Mouse (Mus musculus) heart, postnatal 0 days (tissue): ENCODE data around the gene Cd276. TPM values are rescaled to one million over a fixed set of nuclear protein-coding genes. Genes with fewer than 3 reads are reported as not detected.

Experiments used
- ATAC-seq: fragments of 200-750 bp; cut with Nextera tagmentation; 2 replicates; pipeline ENCODE4 v1.8.0; 2017; ENCODE audit warnings: low read depth, moderate number of reproducible peaks, moderate library complexity; ENCODE audit not compliant: insufficient read depth
- DNase-seq: peaks from one replicate; pipeline ENCODE4 v3.0.0-alpha.2; 2016; ENCODE audit warnings: low spot score
- H3K27ac ChIP-seq: fragments of 300-500 bp; sonication (generic); 2 replicates; pipeline ENCODE4 v1.5.1; 2014; ENCODE audit warnings: low read depth, mild to moderate bottlenecking
- H3K27me3 ChIP-seq: fragments of 300-500 bp; sonication (generic); 2 replicates; pipeline ENCODE4 v1.6.1; 2014; ENCODE audit warnings: low read length, mixed read lengths; ENCODE audit not compliant: control insufficient read depth, insufficient read depth
- H3K36me3 ChIP-seq: fragments of 300-500 bp; sonication (generic); replicated peaks from 2 replicates; pipeline ENCODE4 v1.6.1; 2014; ENCODE audit warnings: low read length, mixed read lengths; ENCODE audit not compliant: control insufficient read depth, insufficient read depth
- H3K4me1 ChIP-seq: fragments of 300-500 bp; sonication (generic); 2 replicates; pipeline ENCODE4 v1.6.1; 2014; ENCODE audit warnings: antibody characterized with exemption; ENCODE audit not compliant: control insufficient read depth, insufficient read depth
- H3K4me2 ChIP-seq: fragments of 300-500 bp; sonication (generic); 2 replicates; pipeline ENCODE4 v1.6.1; 2014; ENCODE audit warnings: low read depth, mild to moderate bottlenecking, low read length, moderate library complexity
- H3K4me3 ChIP-seq: fragments of 300-500 bp; sonication (generic); 2 replicates; pipeline ENCODE4 v1.5.1; 2014; ENCODE audit warnings: low read depth, low read length
- H3K9ac ChIP-seq: fragments of 300-500 bp; sonication (generic); replicated peaks from 2 replicates; pipeline ENCODE4 v1.6.1; 2014; ENCODE audit warnings: low read depth, low read length, mixed read lengths
- H3K9me3 ChIP-seq: fragments of 300-500 bp; sonication (generic); replicated peaks from 2 replicates; pipeline ENCODE4 v1.6.1; 2016; ENCODE audit warnings: low read length; ENCODE audit not compliant: control insufficient read depth
- CTCF ChIP-seq: IDR thresholded peaks from 2 replicates; pipeline ENCODE4 v1.5.1; 2016; ENCODE audit warnings: antibody characterized with exemption, control low read depth, low read depth
- EP300 ChIP-seq: IDR thresholded peaks from 2 replicates; pipeline ENCODE4 v1.6.1; 2016; ENCODE audit warnings: antibody characterized with exemption, low read depth
- WGBS: fragments of 180-500 bp; shearing (Covaris S2); extraction: QIAGEN DNeasy Blood & Tissue Kit; methylation state at CpG from one replicate; pipeline ENCODE4 v1.1.7; 2014; 5-methylcytosine and 5-hydroxymethylcytosine counted together
- polyA plus RNA-seq: library from polyadenylated mRNA; unstranded; fragments of >200 nt; fragmentation: Nextera tagmentation; extraction: Ambion mirVana; gene quantifications from 2 replicates; pipeline ENCODE4 v1.2.1, GENCODE M21; 2015
- total RNA-seq: library from RNA; depleted of rRNA; stranded (reverse); fragments of >200 nt; gene quantifications from 2 replicates; pipeline ENCODE4 v1.2.3, GENCODE M21; 2014; ENCODE audit warnings: low replicate concordance; rRNA removed

Cd276 gene
- total RNA-seq (14.2 and 27.6 TPM in 2 replicates), polyA plus RNA-seq (13.1 and 14.5 TPM in 2 replicates)

GRCm38 (mm10) chr9:58554908-58555684 lies at the start of gene Cd276:
Gene Cd276 (minus strand): TSS chr9:58555437.
- DNase-seq = peak; percentile 74
- Histone ChIP-seq H3K4me1 (peaks cover 16% of the 10 kb centered on the region), H3K4me3 (peak within 1 kb of the TSS; percentile 94), H3K27ac (peak within 1 kb of the TSS; percentile 95), H3K9ac (peak within 1 kb of the TSS; percentile 97), H3K9me3 (no peaks in the 10 kb centered on the region), H3K36me3 (no peaks in the 10 kb centered on the region), H3K27me3 (no peaks in the 10 kb centered on the region), H3K4me2 (peak within 1 kb of the TSS; percentile 95)
- TF ChIP-seq EP300 = no peak
- no peak for TF ChIP-seq CTCF
- under 1% methylated on average over 53 of the region's 68 CpGs for WGBS
- peak; percentile 64 for ATAC-seq

- H3K27ac ChIP-seq = no peak overlapping the region
- H3K27me3 ChIP-seq = no peaks in the 10 kb centered on the region
- H3K4me1 ChIP-seq = peaks cover 14% of the 10 kb centered on the region; the same call in 1 of the 2 replicates
- WGBS = 93% methylated on average over 1 of the region's 1 CpGs
- H3K9ac ChIP-seq = no peak overlapping the region
- TF ChIP-seq EP300 = no peak
- peak; percentile 15; the same call in 1 of the 2 replicates for TF ChIP-seq CTCF
- no peak overlapping the region for H3K4me3 ChIP-seq
- H3K36me3 ChIP-seq = no peaks in the 10 kb centered on the region
- ATAC-seq (no peak), DNase-seq (no peak)
- H3K4me2 ChIP-seq = no peak overlapping the region
- H3K9me3 ChIP-seq = no peaks in the 10 kb centered on the region
These were observed 40.1 kb upstream of the Cd276 start for GRCm38 (mm10) chr9:58595313-58595712.

- DNase-seq (no peak), ATAC-seq (no peak)
- WGBS = 35% methylated on average over 4 of the region's 4 CpGs
- H3K27me3 ChIP-seq = no peaks in the 10 kb centered on the region
- no peak overlapping the region for H3K9ac ChIP-seq
- no peaks in the 10 kb centered on the region for H3K9me3 ChIP-seq
- H3K36me3 ChIP-seq = no peaks in the 10 kb centered on the region
- TF ChIP-seq EP300 (no peak), CTCF (no peak)
- no peak overlapping the region for H3K27ac ChIP-seq
- no peak overlapping the region for H3K4me3 ChIP-seq
- peaks cover 43% of the 10 kb centered on the region; the same call in 1 of the 2 replicates for H3K4me1 ChIP-seq
- no peak overlapping the region for H3K4me2 ChIP-seq
These were observed 33.4 kb upstream of the Cd276 start for GRCm38 (mm10) chr9:58588657-58589056.

GRCm38 (mm10) chr9:58584323-58584722 lies 29.1 kb upstream of the Cd276 start:
- 70% methylated on average over 1 of the region's 1 CpGs for WGBS
- Histone ChIP-seq H3K36me3 (no peaks in the 10 kb centered on the region), H3K9me3 (no peaks in the 10 kb centered on the region), H3K4me2 (peak overlapping the region; percentile 87; the same call in 1 of the 2 replicates), H3K9ac (no peak overlapping the region), H3K27me3 (no peaks in the 10 kb centered on the region), H3K4me3 (no peak overlapping the region), H3K4me1 (peaks cover 38% of the 10 kb centered on the region; the same call in 1 of the 2 replicates), H3K27ac (no peak overlapping the region)
- no peak for TF ChIP-seq EP300
- TF ChIP-seq CTCF = no peak
- ATAC-seq = no peak
- no peak for DNase-seq

- Histone ChIP-seq H3K4me3 (peak overlapping the region; percentile 100), H3K9ac (peak overlapping the region; percentile 99), H3K9me3 (no peaks in the 10 kb centered on the region), H3K4me1 (peaks cover 30% of the 10 kb centered on the region; the same call in 1 of the 2 replicates), H3K27ac (peak overlapping the region; percentile 99), H3K27me3 (no peaks in the 10 kb centered on the region), H3K36me3 (no peaks in the 10 kb centered on the region), H3K4me2 (peak overlapping the region; percentile 87)
- ATAC-seq (no peak), DNase-seq (peak; percentile 42)
- 0% methylated on average over 8 of the region's 8 CpGs for WGBS
- TF ChIP-seq EP300 = no peak
- TF ChIP-seq CTCF = no peak
These were observed 28.0 kb upstream of the Cd276 start for GRCm38 (mm10) chr9:58583267-58583641.
